ENCODE assay signal across 30 mouse cellular contexts in the genomic region with DNA sequence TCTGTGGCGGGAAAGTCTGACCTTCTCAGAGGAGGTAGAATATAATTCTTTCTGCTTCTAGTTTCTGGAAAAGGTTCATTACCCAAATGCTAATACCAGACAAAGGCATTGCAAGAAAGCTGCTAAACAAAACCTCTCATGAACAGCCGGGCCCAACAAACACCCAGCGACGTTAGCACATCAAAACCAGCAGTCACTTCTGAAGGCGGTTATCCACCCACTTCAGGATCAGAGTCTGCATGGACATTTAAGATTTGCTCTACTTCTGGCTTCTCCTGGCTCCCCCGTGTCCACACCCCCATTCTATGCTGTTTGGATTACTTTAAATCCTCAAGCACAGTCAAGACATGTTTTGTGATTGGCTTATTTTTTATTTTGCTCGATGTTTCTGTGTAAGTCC. TPM values are rescaled to one million over a fixed set of nuclear protein-coding genes. Genes with fewer than 3 reads are reported as not detected.
"Had no signal": no experiment of that assay in that cellular context is flagged by ENCODE, and none has a peak within 500 bp of the region (broad histone marks: within the 10 kb centered on the region; RNA-seq: fewer than 3 reads in every experiment).

No protein-coding gene starts in this region.

- H3K9ac ChIP-seq: heart, embryonic 12.5 days; hindbrain, embryonic 14.5 days; intestine, embryonic 15.5 days; limb, embryonic 12.5 days; liver, embryonic 13.5 days had no signal

- H3K36me3 ChIP-seq: heart, embryonic 10.5 days; heart, embryonic 12.5 days; intestine, embryonic 15.5 days; limb, embryonic 10.5 days; limb, embryonic 12.5 days; liver, embryonic 13.5 days had no signal

- H3K4me2 ChIP-seq: liver, embryonic 13.5 days had no signal

- H3K4me3 ChIP-seq: intestine, embryonic 15.5 days; layer of hippocampus, adult 2 months; left cerebral cortex, adult 2 months; liver, embryonic 13.5 days had no signal

- H3K9me3 ChIP-seq: heart, embryonic 10.5 days; heart, embryonic 12.5 days; intestine, embryonic 15.5 days; limb, embryonic 10.5 days; limb, embryonic 12.5 days; liver, embryonic 13.5 days had no signal

- H3K27ac ChIP-seq: heart, embryonic 10.5 days; hindbrain, embryonic 14.5 days; intestine, embryonic 15.5 days; layer of hippocampus, adult 2 months; left cerebral cortex, adult 2 months; limb, embryonic 10.5 days; limb, embryonic 12.5 days; liver, embryonic 13.5 days had no signal

- DNase-seq: gastrocnemius, postnatal 14 days; gastrocnemius, postnatal 36 days; heart, adult 18-20 months; heart, postnatal 10 days; heart, postnatal 36 days; kidney, adult 18-20 months; kidney, adult 8-10 months; kidney, postnatal 10 days; kidney, postnatal 25 days; kidney, postnatal 4 days; liver; liver, embryonic 13.5 days had no signal

RNA-seq across cellular contexts. Expression of gene Ddx43, which starts 1.0 kb away (rescaled TPM):
- polyA plus RNA-seq: gonadal fat pad, adult 2 months; liver, embryonic 13.5 days had no signal

RNA-seq across cellular contexts. Expression of gene Ooep, which starts 16.1 kb away (rescaled TPM):
- polyA plus RNA-seq: gonadal fat pad, adult 2 months; inflammation-experienced regulatory T-cells, adult 6 months had no signal

RNA-seq across cellular contexts. Expression of gene Dppa5a, which starts 26.6 kb away (rescaled TPM):
- polyA plus RNA-seq: gonadal fat pad, adult 2 months; heart, embryonic 10.5 days; heart, embryonic 12.5 days; heart, embryonic 14.5 days; heart, embryonic 16.5 days; inflammation-experienced regulatory T-cells, adult 6 months; intestine, embryonic 15.5 days; intestine, postnatal 0 days; kidney, embryonic 14.5 days; limb, embryonic 10.5 days; liver, embryonic 11.5 days; liver, embryonic 13.5 days had no signal

RNA-seq across cellular contexts. Expression of gene Gsta2, which starts 39.0 kb away (rescaled TPM):
- polyA plus RNA-seq: frontal cortex, adult 2 months; heart, embryonic 10.5 days; heart, embryonic 12.5 days; heart, embryonic 14.5 days; hindbrain, embryonic 11.5 days; hindbrain, embryonic 14.5 days; hindbrain, embryonic 16.5 days; inflammation-experienced regulatory T-cells, adult 6 months; limb, embryonic 10.5 days; limb, embryonic 12.5 days; liver, embryonic 11.5 days; liver, embryonic 13.5 days had no signal
